Mouse (Mus musculus) common myeloid progenitor, adult 5-6 weeks (primary cell): ENCODE data around the gene Etfa. TPM values are rescaled to one million over a fixed set of nuclear protein-coding genes. Genes with fewer than 3 reads are reported as not detected.

Experiments used
- ATAC-seq: replicated peaks from 2 replicates; pipeline ENCODE4 v1.8.0; 2016; ENCODE audit warnings: low read depth, mild to moderate bottlenecking, moderate TSS enrichment, inconsistent platforms; ENCODE audit not compliant: poor library complexity, severe bottlenecking
- total RNA-seq: library from RNA; stranded (forward); fragments of 200-1000, 187-1606 nt; gene quantifications from 2 replicates; pipeline ENCODE4 v1.2.3, GENCODE M21; 2017

Etfa gene
- total RNA-seq, 1 experiment from 2014 or later, result 67.1 TPM

DNA sequence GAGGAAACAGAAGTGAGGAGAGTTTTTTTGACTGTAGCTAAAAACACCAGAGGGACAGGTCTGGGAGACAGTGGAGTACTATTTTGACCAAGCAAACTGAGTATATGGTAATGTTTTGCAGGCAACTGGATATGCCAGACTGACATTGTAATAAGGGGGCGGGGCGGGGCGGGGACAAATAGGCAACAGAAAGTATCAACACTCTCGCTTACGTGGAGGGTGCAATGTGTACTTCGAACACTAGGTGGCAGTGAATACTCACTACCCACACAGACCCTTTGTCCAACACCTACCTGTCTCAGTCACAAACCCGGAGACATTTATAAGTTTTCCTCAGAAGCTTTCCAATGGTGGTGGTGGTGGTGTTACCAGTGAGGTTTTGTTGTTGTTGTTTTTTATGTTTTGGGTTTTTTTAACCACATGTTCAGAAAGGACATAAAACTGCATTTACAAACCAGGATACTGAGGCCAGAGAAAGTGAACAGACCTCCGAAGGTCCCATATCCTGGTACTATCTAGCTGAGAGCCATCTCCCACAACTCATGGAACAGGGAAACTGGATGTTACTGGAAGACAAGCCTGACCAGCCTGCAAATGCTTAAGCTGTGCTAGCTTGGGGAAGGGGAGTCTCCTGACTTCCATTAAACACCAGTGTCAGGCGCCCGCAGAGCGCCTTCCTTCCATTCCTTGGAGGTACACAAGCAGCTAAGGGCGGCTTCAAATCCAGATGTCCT, 82.6 kb downstream of the Etfa start:
- ATAC-seq, result peak; percentile 94

- ATAC-seq, result no peak
Measured at GRCm38 (mm10) chr9:55425271-55425810, 86.7 kb downstream of the Etfa start.

- ATAC-seq, result no peak
Measured at GRCm38 (mm10) chr9:55423451-55424424, 88.3 kb downstream of the Etfa start.

GRCm38 (mm10) chr9:55421786-55422185, 90.3 kb downstream of the Etfa start:
- no peak for ATAC-seq

DNA sequence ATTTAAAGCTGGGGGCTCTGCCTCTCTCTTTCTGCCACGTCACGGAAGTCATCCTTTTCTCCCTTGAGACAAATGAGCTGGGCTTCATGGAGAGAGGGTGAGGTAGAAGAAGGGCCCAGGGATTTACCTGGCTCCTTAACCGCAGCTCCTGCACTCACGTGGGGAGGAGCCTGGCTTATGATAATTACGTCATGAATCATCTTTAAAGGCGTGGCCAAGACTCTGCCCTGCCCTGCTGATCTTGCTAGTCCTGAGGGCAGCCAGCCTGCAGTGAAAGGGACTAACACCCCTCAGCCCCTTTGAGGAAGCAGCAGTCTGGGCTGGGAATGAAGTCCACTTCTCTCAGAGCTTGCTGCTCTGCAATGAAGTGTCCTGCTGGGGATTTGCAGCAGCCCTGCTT, 100.9 kb downstream of the Etfa start:
- no peak for ATAC-seq

GRCm38 (mm10) chr9:55410430-55410829, 101.6 kb downstream of the Etfa start:
- ATAC-seq, result no peak

- peak; percentile 62; the same call in 1 of the 2 replicates for ATAC-seq
Measured at GRCm38 (mm10) chr9:55409833-55410232, 102.2 kb downstream of the Etfa start.

DNA sequence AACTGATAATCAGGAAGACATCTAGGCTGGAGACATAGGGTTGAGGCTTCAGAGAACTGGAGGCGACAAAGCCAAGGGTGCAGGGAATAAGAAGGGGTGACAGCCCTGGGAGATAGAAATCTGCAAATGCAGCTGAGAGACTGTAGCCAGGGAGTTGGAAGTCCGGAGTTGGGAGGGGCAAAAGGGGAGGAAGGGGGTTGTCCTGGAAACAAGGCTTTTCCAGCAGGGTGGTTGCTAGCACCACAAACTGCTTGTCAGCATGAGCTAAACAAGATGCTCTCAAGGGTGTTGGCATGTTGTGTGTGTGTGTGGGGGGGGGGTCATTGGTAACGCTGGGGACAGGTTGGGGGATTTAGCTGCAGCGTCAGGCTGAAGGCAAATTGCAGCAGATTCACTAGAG, 103.2 kb downstream of the Etfa start:
- ATAC-seq, result no peak

DNA sequence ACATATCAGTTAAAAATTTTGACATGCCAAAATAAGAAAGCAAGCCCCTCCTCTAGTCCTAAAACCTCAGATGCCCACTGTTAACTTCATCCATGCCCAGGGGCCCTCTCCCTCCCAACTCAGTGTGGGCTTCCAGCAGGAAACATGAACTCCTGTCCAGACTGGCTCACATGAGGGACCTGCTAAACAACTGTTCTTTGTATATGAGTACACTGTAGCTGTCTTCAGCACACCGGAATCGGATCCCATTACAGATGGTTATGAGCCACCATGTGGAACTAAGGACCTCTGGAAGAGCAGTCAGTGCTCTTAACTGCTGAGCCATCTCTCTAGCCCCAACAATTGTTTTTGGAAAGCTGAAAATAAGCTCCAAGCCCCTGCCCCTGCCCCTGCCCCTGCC, 105.3 kb downstream of the Etfa start:
- ATAC-seq, result no peak

GRCm38 (mm10) chr9:55404976-55405702, 106.9 kb downstream of the Etfa start:
- no peak for ATAC-seq

Other genes with a start within 250 kb of the Etfa start
- gene Nrg4, start 185.4 kb downstream of the Etfa start, total RNA-seq, result 2.4 and 4.6 TPM in 2 replicates
- not detected in 2 replicates for gene Tmem266, start 185.3 kb downstream of the Etfa start, total RNA-seq
- not detected in 2 replicates for gene Isl2, start 26.4 kb upstream of the Etfa start, total RNA-seq